Comparison of ENCODE assay signal across 30 mouse cellular contexts in the genomic region with DNA sequence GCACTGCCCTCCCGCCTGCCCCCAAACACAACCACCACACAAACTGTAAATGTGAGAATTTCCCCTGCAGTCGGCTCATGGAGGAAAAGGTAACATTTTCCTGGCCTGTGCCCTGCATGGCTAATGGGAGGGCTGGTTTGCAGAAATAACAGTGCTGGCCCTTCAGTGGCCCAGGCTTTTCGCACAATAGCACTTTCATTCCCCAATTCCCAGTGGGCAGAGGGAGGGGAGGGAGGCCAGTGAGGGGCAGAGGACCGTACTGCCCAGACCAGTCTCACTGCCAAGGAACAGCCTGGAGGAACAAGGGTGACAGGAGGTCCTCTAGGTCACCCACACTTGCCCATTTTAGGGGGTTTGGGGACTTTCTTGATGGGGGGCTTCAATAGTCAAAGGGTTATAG. TPM values are rescaled to one million over a fixed set of nuclear protein-coding genes. Genes with fewer than 3 reads are reported as not detected.
DNase-seq lines count a peak whose midpoint lies in the region; ATAC-seq and TF ChIP-seq lines count a peak whose summit lies in the region.
"Had no signal": no experiment of that assay in that cellular context is flagged by ENCODE, and none has a peak within 500 bp of the region (broad histone marks: within the 10 kb centered on the region; RNA-seq: fewer than 3 reads in every experiment).

No protein-coding gene starts in this region.

- H3K27me3 ChIP-seq in forebrain, postnatal 0 days (ENCODE audit: insufficient read depth, low read length), result peaks cover 12% of the 10 kb centered on the region
- peaks cover 27% of the 10 kb centered on the region for H3K27me3 ChIP-seq in forebrain, embryonic 14.5 days (replicated peaks; ENCODE audit: control insufficient read depth, insufficient read depth, low read length)
- peaks cover 25% of the 10 kb centered on the region for H3K27me3 ChIP-seq in embryonic facial prominence, embryonic 13.5 days
- H3K27me3 ChIP-seq in limb, embryonic 14.5 days (ENCODE audit: control insufficient read depth, insufficient read depth, low read length), result no peaks in the 10 kb centered on the region

- H3K4me2 ChIP-seq in forebrain, postnatal 0 days (ENCODE audit: low read depth), result no peak overlapping the region
- no peak overlapping the region for H3K4me2 ChIP-seq in forebrain, embryonic 14.5 days (ENCODE audit: low read length)
- H3K4me2 ChIP-seq in embryonic facial prominence, embryonic 13.5 days, result no peak overlapping the region
- H3K4me2 ChIP-seq in limb, embryonic 14.5 days (replicated peaks; ENCODE audit: low read depth, low read length, severe bottlenecking), result no peak overlapping the region
- H3K4me2 ChIP-seq: embryonic facial prominence, embryonic 15.5 days; forebrain, embryonic 15.5 days; heart, embryonic 12.5 days; hindbrain, embryonic 14.5 days; kidney, embryonic 15.5 days; limb, embryonic 15.5 days; lung, embryonic 14.5 days; neural tube, embryonic 13.5 days had no signal

- WGBS in forebrain, postnatal 0 days, result 37% methylated on average over 4 of the region's 4 CpGs
- WGBS in forebrain, embryonic 14.5 days, result 50% methylated on average over 4 of the region's 4 CpGs
- WGBS in embryonic facial prominence, embryonic 13.5 days, result 37% methylated on average over 4 of the region's 4 CpGs
- WGBS in limb, embryonic 14.5 days, result 60% methylated on average over 4 of the region's 4 CpGs

- H3K36me3 ChIP-seq in forebrain, postnatal 0 days (ENCODE audit: insufficient read depth), result no peaks in the 10 kb centered on the region
- H3K36me3 ChIP-seq in forebrain, embryonic 14.5 days (ENCODE audit: control insufficient read depth, insufficient read depth, low read length), result no peaks in the 10 kb centered on the region
- H3K36me3 ChIP-seq in embryonic facial prominence, embryonic 13.5 days, result peaks cover 83% of the 10 kb centered on the region
- peaks cover 63% of the 10 kb centered on the region for H3K36me3 ChIP-seq in limb, embryonic 14.5 days (ENCODE audit: control insufficient read depth, insufficient read depth, low read length)
- H3K36me3 ChIP-seq: forebrain, embryonic 15.5 days; heart, embryonic 12.5 days; kidney, embryonic 15.5 days; neural tube, embryonic 13.5 days had no signal

- no peak for TF ChIP-seq CTCF in forebrain, postnatal 0 days (IDR thresholded peaks at IDR 0.05; ENCODE audit: low read depth)

- H3K4me1 ChIP-seq in forebrain, postnatal 0 days (ENCODE audit: insufficient read depth), result no peaks in the 10 kb centered on the region
- no peaks in the 10 kb centered on the region for H3K4me1 ChIP-seq in forebrain, embryonic 14.5 days (ENCODE audit: control insufficient read depth, insufficient read depth, low read length)
- peaks cover 87% of the 10 kb centered on the region for H3K4me1 ChIP-seq in embryonic facial prominence, embryonic 13.5 days
- H3K4me1 ChIP-seq in limb, embryonic 14.5 days (ENCODE audit: control insufficient read depth, insufficient read depth, low read length), result peaks cover 45% of the 10 kb centered on the region
- H3K4me1 ChIP-seq: forebrain, embryonic 15.5 days had no signal

- no peak overlapping the region for H3K4me3 ChIP-seq in forebrain, postnatal 0 days (ENCODE audit: low read depth, low read length)
- H3K4me3 ChIP-seq in forebrain, embryonic 14.5 days (ENCODE audit: low read depth, low read length), result no peak overlapping the region
- H3K4me3 ChIP-seq in embryonic facial prominence, embryonic 13.5 days, result no peak overlapping the region
- H3K4me3 ChIP-seq in limb, embryonic 14.5 days (replicated peaks; ENCODE audit: low read length), result no peak overlapping the region
- H3K4me3 ChIP-seq: embryonic facial prominence, embryonic 15.5 days; forebrain, embryonic 15.5 days; gastrocnemius, adult 2 months; heart, embryonic 12.5 days; kidney, embryonic 15.5 days; limb, embryonic 15.5 days; neural tube, embryonic 13.5 days had no signal

- H3K9ac ChIP-seq in forebrain, postnatal 0 days, result no peak overlapping the region
- no peak overlapping the region for H3K9ac ChIP-seq in forebrain, embryonic 14.5 days (ENCODE audit: low read length)
- H3K9ac ChIP-seq in embryonic facial prominence, embryonic 13.5 days, result no peak overlapping the region
- H3K9ac ChIP-seq in limb, embryonic 14.5 days (ENCODE audit: low read depth, low read length, severe bottlenecking), result no peak overlapping the region
- H3K9ac ChIP-seq: embryonic facial prominence, embryonic 15.5 days; forebrain, embryonic 15.5 days; heart, embryonic 12.5 days; hindbrain, embryonic 14.5 days; kidney, embryonic 15.5 days; limb, embryonic 15.5 days; liver, embryonic 14.5 days; lung, embryonic 14.5 days; neural tube, embryonic 13.5 days had no signal

- no peaks in the 10 kb centered on the region for H3K9me3 ChIP-seq in forebrain, postnatal 0 days (ENCODE audit: low read length)
- no peaks in the 10 kb centered on the region for H3K9me3 ChIP-seq in forebrain, embryonic 14.5 days (replicated peaks; ENCODE audit: control insufficient read depth, low read length)
- H3K9me3 ChIP-seq in embryonic facial prominence, embryonic 13.5 days, result no peaks in the 10 kb centered on the region
- H3K9me3 ChIP-seq in limb, embryonic 14.5 days (ENCODE audit: control insufficient read depth, low read length), result no peaks in the 10 kb centered on the region
- H3K9me3 ChIP-seq: embryonic facial prominence, embryonic 15.5 days; forebrain, embryonic 15.5 days; heart, embryonic 12.5 days; kidney, embryonic 15.5 days; limb, embryonic 15.5 days; neural tube, embryonic 13.5 days had no signal

- 0 out of 2 replicates have a peak, but pooled peaks have one; percentile 32 for ATAC-seq in forebrain, postnatal 0 days
- ATAC-seq in forebrain, embryonic 14.5 days, result no peak
- no peak for ATAC-seq in embryonic facial prominence, embryonic 13.5 days (ENCODE audit: insufficient number of reproducible peaks, insufficient read depth, low FRiP score, low TSS enrichment, low read depth)
- ATAC-seq in limb, embryonic 14.5 days (ENCODE audit: low FRiP score, low read depth), result no peak
- ATAC-seq: CD4-positive, CD25-positive, alpha-beta regulatory T cell, adult 4 months; forebrain, embryonic 15.5 days; intestine, postnatal 0 days; midbrain, embryonic 16.5 days had no signal

- DNase-seq in forebrain, postnatal 0 days, result no peak
- no peak for DNase-seq in forebrain, embryonic 14.5 days (ENCODE audit: low spot score)
- DNase-seq in adipocyte (ENCODE audit: low spot score), result peak; percentile 71
- peak; percentile 25 for DNase-seq in limb, embryonic 14.5 days (ENCODE audit: low spot score)
- no peak for DNase-seq in lung, adult 18-20 months
- no peak for DNase-seq in cerebellum, adult 11-12 months
- DNase-seq: adrenal gland, adult 2 months; adrenal gland, postnatal 36 days; cerebellum, adult 9-10 months; cerebellum, postnatal 36 days; gastrocnemius, adult 2 months; gastrocnemius, postnatal 36 days; heart, adult 18-20 months; kidney, postnatal 25 days; lung, embryonic 14.5 days; lung, postnatal 14 days; thymus, adult 2 months; thymus, postnatal 36 days had no signal

- H3K27ac ChIP-seq in forebrain, postnatal 0 days (ENCODE audit: low read depth, low read length), result no peak overlapping the region
- no peak overlapping the region for H3K27ac ChIP-seq in forebrain, embryonic 14.5 days (ENCODE audit: low read depth, low read length)
- peak overlapping the region; percentile 28; the same call in 1 of the 2 replicates for H3K27ac ChIP-seq in embryonic facial prominence, embryonic 13.5 days
- no peak overlapping the region for H3K27ac ChIP-seq in limb, embryonic 14.5 days (replicated peaks; ENCODE audit: low read depth, low read length)
- H3K27ac ChIP-seq: embryonic facial prominence, embryonic 15.5 days; forebrain, embryonic 15.5 days; gastrocnemius, adult 2 months; hindbrain, embryonic 14.5 days; kidney, embryonic 15.5 days; limb, embryonic 15.5 days; liver, embryonic 14.5 days; neural tube, embryonic 13.5 days had no signal

- no peak for TF ChIP-seq POLR2A in limb, embryonic 14.5 days (IDR thresholded peaks at IDR 0.05; ENCODE audit: borderline replicate concordance, extremely low read depth, insufficient read depth, insufficient read length)

RNA-seq across cellular contexts. Expression of gene Cyp26b1, which starts 15.8 kb away (rescaled TPM):
- 7.5 and 10.6 TPM in 2 replicates for total RNA-seq in forebrain, postnatal 0 days (2014; rRNA removed)
- polyA plus RNA-seq in forebrain, postnatal 0 days (2015; fragmentation: Nextera tagmentation; extraction: Ambion mirVana), result 5.2 and 6.5 TPM in 2 replicates
- 1.5 and 2.6 TPM in 2 replicates for polyA plus RNA-seq in forebrain, embryonic 14.5 days (2014; fragmentation: Nextera tagmentation; extraction: Ambion mirVana)
- 38.0 and 38.9 TPM in 2 replicates for polyA plus RNA-seq in embryonic facial prominence, embryonic 13.5 days (2015; fragmentation: Nextera tagmentation; extraction: Ambion mirVana)
- polyA plus RNA-seq in limb, embryonic 14.5 days (2012; rRNA removed), result 20.1 and 26.1 TPM in 2 replicates
- polyA plus RNA-seq in limb, embryonic 14.5 days (2014; fragmentation: Nextera tagmentation; extraction: Ambion mirVana), result 10.0 and 13.0 TPM in 2 replicates

Comparison
In these comparisons a context has a peak if more than half of its experiments do, and no peak if none do; other contexts are left out.
1. DNase-seq: peak in adipocyte (single experiment) and limb, embryonic 14.5 days (single experiment); none in forebrain, postnatal 0 days (single experiment), forebrain, embryonic 14.5 days (single experiment), lung, adult 18-20 months (0 of 2) and cerebellum, adult 11-12 months (single experiment).